In genomic region chr1:84284293-84285068, GRCm38 (mm10) we compare ENCODE assay signal across 8 mouse cellular contexts.
DNase-seq lines count a peak whose midpoint lies in the region; ATAC-seq lines count a peak whose summit lies in the region.

No protein-coding gene starts in this region.

- H3K4me3 ChIP-seq in hindbrain, embryonic 13.5 days, result peak overlapping the region; percentile 76

- H3K27me3 ChIP-seq in hindbrain, embryonic 13.5 days, result no peaks in the 10 kb centered on the region

- peak; percentile 91 for ATAC-seq in hindbrain, embryonic 13.5 days (ENCODE audit: low FRiP score)
- ATAC-seq in megakaryocyte, adult 5-6 weeks (ENCODE audit: poor library complexity, severe bottlenecking), result peak; percentile 74

- peak overlapping the region; percentile 74 for H3K4me2 ChIP-seq in hindbrain, embryonic 13.5 days

- peak; percentile 87 for DNase-seq in adrenal gland, adult 2 months
- peak; percentile 64 to 77 for DNase-seq in cerebellum, postnatal 14 days
- peak; percentile 55 to 65 for DNase-seq in frontal cortex, postnatal 36 days (ENCODE audit: low spot score in 2 of 2)
- DNase-seq in left cerebral cortex, postnatal 14 days (ENCODE audit: low spot score in 2 of 2), result peak; percentile 16 to 71
- DNase-seq in right cerebral cortex, adult 2 months (ENCODE audit: low spot score in 2 of 2), result peak; percentile 57 to 69
- DNase-seq in thymus, adult 18-20 months, result no peak

- H3K9ac ChIP-seq in hindbrain, embryonic 13.5 days, result peak overlapping the region; percentile 95

- H3K27ac ChIP-seq in hindbrain, embryonic 13.5 days, result peak overlapping the region; percentile 90

- H3K4me1 ChIP-seq in hindbrain, embryonic 13.5 days (replicated peaks), result peaks cover 57% of the 10 kb centered on the region

- no peaks in the 10 kb centered on the region for H3K36me3 ChIP-seq in hindbrain, embryonic 13.5 days

- H3K9me3 ChIP-seq in hindbrain, embryonic 13.5 days, result no peaks in the 10 kb centered on the region

- intact Hi-C loops in left cerebral cortex, postnatal 14 days (cut with DNase I), result loop anchor here (10.0 kb wide), 4 partner anchors 150 to 540 kb away; partner anchors contain the start of gene Dner

- 2% methylated on average over 41 of the region's 53 CpGs for WGBS in hindbrain, embryonic 13.5 days

Comparison
In these comparisons a context has a peak if more than half of its experiments do, and no peak if none do; other contexts are left out.
1. DNase-seq: peak in adrenal gland, adult 2 months (single experiment), cerebellum, postnatal 14 days (2 of 2), frontal cortex, postnatal 36 days (2 of 2), left cerebral cortex, postnatal 14 days (2 of 2) and right cerebral cortex, adult 2 months (2 of 2); none in thymus, adult 18-20 months (0 of 2).